Mouse (Mus musculus): ENCODE measurements around the gene Nfatc2ip. TPM values are rescaled to one million over a fixed set of nuclear protein-coding genes. Genes with fewer than 3 reads are reported as not detected.

Nfatc2ip gene
- total RNA-seq (2014; rRNA removed): 1.3 and 1.7 TPM in 2 replicates
- polyA plus RNA-seq (2012; rRNA removed): 2.1 and 2.8 TPM in 2 replicates

GRCm38 (mm10) chr7:126396298-126397119 lies at the start of gene Nfatc2ip:
Gene Nfatc2ip, minus strand, starts transcription at chr7:126396737.
- DNase-seq (ENCODE audit: extremely low read depth, low read depth, low spot score): peak; percentile 98
- peaks cover 3% of the 10 kb centered on the region; the same call in 1 of the 2 replicates for H3K79me2 ChIP-seq (ENCODE audit: control insufficient read depth, insufficient read depth, low read length)
- H3K27me3 ChIP-seq (ENCODE audit: control insufficient read depth, insufficient read depth, low read length): no peaks in the 10 kb centered on the region
- H3K9ac ChIP-seq (ENCODE audit: low read depth, low read length): peak within 1 kb of the TSS; percentile 83
- H3K4me1 ChIP-seq (ENCODE audit: control insufficient read depth, insufficient read depth, low read length): peaks cover 5% of the 10 kb centered on the region
- under 1% methylated on average over 59 of the region's 59 CpGs for WGBS
- peak within 1 kb of the TSS; percentile 89 for H3K4me3 ChIP-seq (ENCODE audit: insufficient read depth, low read depth, low read length)
- H3K36me3 ChIP-seq (ENCODE audit: control insufficient read depth, insufficient read depth, low read length): no peaks in the 10 kb centered on the region
- no peak within 1 kb of the TSS for H3K27ac ChIP-seq (replicated peaks; ENCODE audit: insufficient read depth, low read depth, low read length)
- TF ChIP-seq CTCF (IDR thresholded peaks at IDR 0.05; ENCODE audit: low read depth, low read length) (no peak), POLR2A (IDR thresholded peaks at IDR 0.05; ENCODE audit: extremely low read depth, insufficient read depth, low read length) (peak; percentile 75)

GRCm38 (mm10) chr7:126446217-126446616 lies 49.7 kb upstream of the Nfatc2ip start:
- H3K4me3 ChIP-seq (ENCODE audit: insufficient read depth, low read depth, low read length): no peak overlapping the region
- TF ChIP-seq POLR2A (IDR thresholded peaks at IDR 0.05; ENCODE audit: extremely low read depth, insufficient read depth, low read length) (no peak), CTCF (IDR thresholded peaks at IDR 0.05; ENCODE audit: low read depth, low read length) (no peak)
- no peaks in the 10 kb centered on the region for H3K79me2 ChIP-seq (ENCODE audit: control insufficient read depth, insufficient read depth, low read length)
- peaks cover 14% of the 10 kb centered on the region for H3K36me3 ChIP-seq (ENCODE audit: control insufficient read depth, insufficient read depth, low read length)
- no peaks in the 10 kb centered on the region for H3K4me1 ChIP-seq (ENCODE audit: control insufficient read depth, insufficient read depth, low read length)
- no peaks in the 10 kb centered on the region for H3K27me3 ChIP-seq (ENCODE audit: control insufficient read depth, insufficient read depth, low read length)
- H3K9ac ChIP-seq (ENCODE audit: low read depth, low read length): no peak overlapping the region
- no peak for DNase-seq (ENCODE audit: extremely low read depth, low read depth, low spot score)
- WGBS: 97% methylated on average over 21 of the region's 21 CpGs
- H3K27ac ChIP-seq (replicated peaks; ENCODE audit: insufficient read depth, low read depth, low read length): no peak overlapping the region

GRCm38 (mm10) chr7:126445104-126445815 lies 48.7 kb upstream of the Nfatc2ip start:
- TF ChIP-seq POLR2A (IDR thresholded peaks at IDR 0.05; ENCODE audit: extremely low read depth, insufficient read depth, low read length): no peak
- Histone ChIP-seq H3K4me3 (ENCODE audit: insufficient read depth, low read depth, low read length) (no peak overlapping the region), H3K36me3 (ENCODE audit: control insufficient read depth, insufficient read depth, low read length) (peaks cover 14% of the 10 kb centered on the region), H3K79me2 (ENCODE audit: control insufficient read depth, insufficient read depth, low read length) (no peaks in the 10 kb centered on the region), H3K9ac (ENCODE audit: low read depth, low read length) (no peak overlapping the region), H3K27ac (replicated peaks; ENCODE audit: insufficient read depth, low read depth, low read length) (no peak overlapping the region), H3K4me1 (ENCODE audit: control insufficient read depth, insufficient read depth, low read length) (no peaks in the 10 kb centered on the region), H3K27me3 (ENCODE audit: control insufficient read depth, insufficient read depth, low read length) (no peaks in the 10 kb centered on the region)
- 97% methylated on average over 15 of the region's 15 CpGs for WGBS
- DNase-seq (ENCODE audit: extremely low read depth, low read depth, low spot score): no peak

DNA sequence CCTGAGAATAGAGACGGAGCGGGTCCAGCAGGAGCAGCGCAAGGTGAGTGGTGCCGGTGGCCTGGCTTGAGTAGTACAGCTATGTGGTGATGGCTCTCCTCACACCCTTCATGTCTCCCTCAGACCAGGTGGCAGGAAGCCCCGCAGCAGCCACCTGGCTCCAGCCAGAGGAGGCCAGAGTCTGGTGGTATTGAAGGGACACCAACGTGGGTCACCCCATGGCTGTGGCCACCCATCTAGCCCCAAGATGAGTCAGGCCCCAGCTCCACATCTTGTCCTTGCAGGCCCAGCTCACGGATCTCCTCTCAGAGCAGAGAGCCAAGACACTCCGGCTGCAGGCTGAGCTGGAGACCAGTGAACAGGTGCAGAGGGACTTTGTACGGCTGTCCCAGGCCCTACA lies 48.0 kb upstream of the Nfatc2ip start:
- Histone ChIP-seq H3K27me3 (ENCODE audit: control insufficient read depth, insufficient read depth, low read length) (no peaks in the 10 kb centered on the region), H3K4me3 (ENCODE audit: insufficient read depth, low read depth, low read length) (no peak overlapping the region), H3K79me2 (ENCODE audit: control insufficient read depth, insufficient read depth, low read length) (no peaks in the 10 kb centered on the region), H3K27ac (replicated peaks; ENCODE audit: insufficient read depth, low read depth, low read length) (no peak overlapping the region), H3K36me3 (ENCODE audit: control insufficient read depth, insufficient read depth, low read length) (peaks cover 14% of the 10 kb centered on the region), H3K4me1 (ENCODE audit: control insufficient read depth, insufficient read depth, low read length) (no peaks in the 10 kb centered on the region), H3K9ac (ENCODE audit: low read depth, low read length) (no peak overlapping the region)
- DNase-seq (ENCODE audit: extremely low read depth, low read depth, low spot score): no peak
- 98% methylated on average over 9 of the region's 9 CpGs for WGBS
- no peak for TF ChIP-seq POLR2A (IDR thresholded peaks at IDR 0.05; ENCODE audit: extremely low read depth, insufficient read depth, low read length)
- TF ChIP-seq CTCF (IDR thresholded peaks at IDR 0.05; ENCODE audit: low read depth, low read length): no peak

DNA sequence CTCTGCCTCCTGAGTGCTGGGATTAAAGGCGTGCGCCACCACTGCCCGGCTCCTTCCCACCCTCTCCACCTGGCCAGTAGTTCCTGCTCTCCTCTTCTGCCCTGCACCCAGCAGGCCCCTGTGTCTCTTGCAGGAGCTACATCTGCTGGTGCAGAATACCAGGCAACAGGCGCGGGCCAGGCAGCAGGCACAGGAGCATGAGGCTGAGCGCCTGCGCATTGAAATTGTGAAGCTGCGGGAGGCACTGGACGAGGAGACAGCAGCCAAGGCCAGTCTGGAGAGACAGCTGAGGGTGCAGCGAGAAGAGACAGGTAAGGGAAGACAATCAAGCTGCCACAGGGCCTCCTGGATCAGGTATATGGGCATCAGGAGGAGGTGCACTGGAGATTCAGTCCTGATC lies 47.5 kb upstream of the Nfatc2ip start:
- Histone ChIP-seq H3K36me3 (ENCODE audit: control insufficient read depth, insufficient read depth, low read length) (peaks cover 14% of the 10 kb centered on the region), H3K4me3 (ENCODE audit: insufficient read depth, low read depth, low read length) (no peak overlapping the region), H3K4me1 (ENCODE audit: control insufficient read depth, insufficient read depth, low read length) (no peaks in the 10 kb centered on the region), H3K9ac (ENCODE audit: low read depth, low read length) (no peak overlapping the region), H3K79me2 (ENCODE audit: control insufficient read depth, insufficient read depth, low read length) (no peaks in the 10 kb centered on the region), H3K27ac (replicated peaks; ENCODE audit: insufficient read depth, low read depth, low read length) (no peak overlapping the region), H3K27me3 (ENCODE audit: control insufficient read depth, insufficient read depth, low read length) (no peaks in the 10 kb centered on the region)
- 97% methylated on average over 10 of the region's 10 CpGs for WGBS
- no peak for TF ChIP-seq POLR2A (IDR thresholded peaks at IDR 0.05; ENCODE audit: extremely low read depth, insufficient read depth, low read length)
- no peak for TF ChIP-seq CTCF (IDR thresholded peaks at IDR 0.05; ENCODE audit: low read depth, low read length)
- DNase-seq (ENCODE audit: extremely low read depth, low read depth, low spot score): no peak
